In genomic region chr12:11437907-11438447, GRCm38 (mm10) we compare ENCODE assay signal across 10 mouse cellular contexts. TPM values are rescaled to one million over a fixed set of nuclear protein-coding genes. Genes with fewer than 3 reads are reported as not detected.
DNase-seq lines count a peak whose midpoint lies in the region; ATAC-seq and TF ChIP-seq lines count a peak whose summit lies in the region.
"Had no signal": no experiment of that assay in that cellular context is flagged by ENCODE, and none has a peak within 500 bp of the region (broad histone marks: within the 10 kb centered on the region; RNA-seq: fewer than 3 reads in every experiment).

No protein-coding gene starts in this region.

- no peak for TF ChIP-seq EP300 in heart, postnatal 0 days (IDR thresholded peaks at IDR 0.05; ENCODE audit: low read depth)

- peak overlapping the region; percentile 39; the same call in 1 of the 2 replicates for H3K27ac ChIP-seq in heart, embryonic 10.5 days
- H3K27ac ChIP-seq in heart, postnatal 0 days (ENCODE audit: low read depth) = no peak overlapping the region
- no peak overlapping the region for H3K27ac ChIP-seq in midbrain, embryonic 13.5 days

- no peak for DNase-seq in heart, embryonic 10.5 days (ENCODE audit: low spot score)
- DNase-seq in heart, adult 11 months = no peak
- DNase-seq in right cerebral cortex, adult 18-20 months = peak; percentile 18
- DNase-seq in right cerebral cortex, postnatal 14 days = no peak
- no peak for DNase-seq in heart, postnatal 0 days (ENCODE audit: low spot score)
- DNase-seq in spleen, postnatal 4 days (ENCODE audit: low spot score in 2 of 2) = no peak
- DNase-seq in gastrocnemius, postnatal 4 days (ENCODE audit: low spot score in 2 of 2) = no peak

- H3K27me3 ChIP-seq in heart, embryonic 10.5 days (ENCODE audit: insufficient read depth, poor library complexity, severe bottlenecking) = peaks cover 20% of the 10 kb centered on the region
- peaks cover 47% of the 10 kb centered on the region; the same call in 1 of the 2 replicates for H3K27me3 ChIP-seq in heart, postnatal 0 days (ENCODE audit: control insufficient read depth, insufficient read depth, low read length)
- H3K27me3 ChIP-seq in midbrain, embryonic 13.5 days = peaks cover 13% of the 10 kb centered on the region; the same call in 1 of the 2 replicates
- H3K27me3 ChIP-seq: CH12.LX had no signal

- H3K9me3 ChIP-seq in heart, embryonic 10.5 days = 0 out of 2 replicates have a peak, but pooled peaks cover under 1% of the 10 kb centered on the region
- H3K9me3 ChIP-seq in heart, postnatal 0 days (replicated peaks; ENCODE audit: control insufficient read depth, low read length) = 0 out of 2 replicates have a peak, but pooled peaks cover 2% of the 10 kb centered on the region
- H3K9me3 ChIP-seq in midbrain, embryonic 13.5 days = no peaks in the 10 kb centered on the region

- ATAC-seq in heart, postnatal 0 days (ENCODE audit: insufficient read depth, low read depth) = peak; percentile 36; the same call in 1 of the 2 replicates
- ATAC-seq in midbrain, embryonic 13.5 days = peak; percentile 16; the same call in 1 of the 2 replicates

- 18% methylated on average over 23 of the region's 23 CpGs for WGBS in heart, embryonic 10.5 days
- WGBS in heart, postnatal 0 days = 31% methylated on average over 23 of the region's 23 CpGs
- WGBS in midbrain, embryonic 13.5 days = 22% methylated on average over 23 of the region's 23 CpGs

- TF ChIP-seq CTCF in heart, postnatal 0 days (IDR thresholded peaks at IDR 0.05; ENCODE audit: low read depth) = no peak

- peaks cover 23% of the 10 kb centered on the region for H3K4me1 ChIP-seq in heart, embryonic 10.5 days
- H3K4me1 ChIP-seq in heart, postnatal 0 days (ENCODE audit: control insufficient read depth, insufficient read depth) = 0 out of 2 replicates have a peak, but pooled peaks cover 4% of the 10 kb centered on the region
- peaks cover 17% of the 10 kb centered on the region for H3K4me1 ChIP-seq in midbrain, embryonic 13.5 days (replicated peaks)

- no peaks in the 10 kb centered on the region for H3K36me3 ChIP-seq in heart, embryonic 10.5 days
- H3K36me3 ChIP-seq in heart, postnatal 0 days (replicated peaks; ENCODE audit: control insufficient read depth, insufficient read depth, low read length) = no peaks in the 10 kb centered on the region
- no peaks in the 10 kb centered on the region for H3K36me3 ChIP-seq in midbrain, embryonic 13.5 days

- peak overlapping the region; percentile 60 for H3K4me2 ChIP-seq in heart, postnatal 0 days (ENCODE audit: low read depth, low read length)
- H3K4me2 ChIP-seq in midbrain, embryonic 13.5 days (replicated peaks) = peak overlapping the region; percentile 68

- peak overlapping the region; percentile 58 for H3K4me3 ChIP-seq in heart, embryonic 10.5 days
- peak overlapping the region; percentile 42 for H3K4me3 ChIP-seq in heart, postnatal 0 days (ENCODE audit: low read depth, low read length)
- H3K4me3 ChIP-seq in midbrain, embryonic 13.5 days (replicated peaks) = peak overlapping the region; percentile 44
- H3K4me3 ChIP-seq: erythroblast, embryonic 14.5 days had no signal

- no peak overlapping the region for H3K9ac ChIP-seq in heart, postnatal 0 days (replicated peaks; ENCODE audit: low read depth, low read length)
- H3K9ac ChIP-seq in midbrain, embryonic 13.5 days (replicated peaks) = peak overlapping the region; percentile 51; the same call in 1 of the 2 replicates

RNA-seq across cellular contexts. Expression of gene Vsnl1, which starts 1.6 kb away (rescaled TPM):
- polyA plus RNA-seq in heart, embryonic 10.5 days (2016; fragmentation: Nextera tagmentation; extraction: Ambion mirVana) = 6.3 and 22.3 TPM in 2 replicates
- total RNA-seq in heart, postnatal 0 days (2014; rRNA removed; ENCODE audit: low replicate concordance) = 1.6 and 6.9 TPM in 2 replicates
- polyA plus RNA-seq in heart, postnatal 0 days (2015; fragmentation: Nextera tagmentation; extraction: Ambion mirVana) = 2.9 and 5.5 TPM in 2 replicates
- 16.9 and 19.9 TPM in 2 replicates for polyA plus RNA-seq in midbrain, embryonic 13.5 days (2015; fragmentation: Nextera tagmentation; extraction: Ambion mirVana)
- total RNA-seq in gastrocnemius, postnatal 4 days (2021) = under 1 TPM; 0.13 to 0.37 TPM
- total RNA-seq: CH12.LX had no signal
- polyA plus RNA-seq: erythroblast, embryonic 14.5 days had no signal

RNA-seq across cellular contexts. Expression of gene Rad51ap2, which starts 17.9 kb away (rescaled TPM):
- polyA plus RNA-seq in heart, embryonic 10.5 days (2016; fragmentation: Nextera tagmentation; extraction: Ambion mirVana) = 0.30 and 0.33 TPM in 2 replicates
- not detected in 2 replicates for total RNA-seq in heart, postnatal 0 days (2014; rRNA removed; ENCODE audit: low replicate concordance)
- polyA plus RNA-seq in heart, postnatal 0 days (2015; fragmentation: Nextera tagmentation; extraction: Ambion mirVana) = 0.14 and 0.16 TPM in 2 replicates
- 0.17 and 0.49 TPM in 2 replicates for polyA plus RNA-seq in midbrain, embryonic 13.5 days (2015; fragmentation: Nextera tagmentation; extraction: Ambion mirVana)
- under 1 TPM; 0.16 to 0.17 TPM for total RNA-seq in gastrocnemius, postnatal 4 days (2021)
- total RNA-seq: CH12.LX had no signal
- polyA plus RNA-seq: erythroblast, embryonic 14.5 days had no signal
